Mouse (Mus musculus) colon, adult 2 months (tissue): ENCODE data around the gene Vmn2r58. TPM values are rescaled to one million over a fixed set of nuclear protein-coding genes. Genes with fewer than 3 reads are reported as not detected.

Experiments used
- polyA plus RNA-seq: library from polyadenylated mRNA; depleted of rRNA; stranded (reverse); fragments of >200 nt; gene quantifications from 2 replicates; pipeline ENCODE4 v1.2.3, GENCODE M21; 2012; rRNA removed

Vmn2r58 gene
- polyA plus RNA-seq, result not detected in 2 replicates

GRCm38 (mm10) chr7:41872612-41873011, at the start of gene Vmn2r58:
Gene Vmn2r58 (minus strand): TSS chr7:41872712.

Other genes starting within 250 kb of the Vmn2r58 start
- 0.24 and 0.34 TPM in 2 replicates for gene Zfp788, start 239.5 kb downstream of the Vmn2r58 start, polyA plus RNA-seq
- not detected in 2 replicates for gene Vmn2r59, start 186.3 kb upstream of the Vmn2r58 start, polyA plus RNA-seq
- 0.01 TPM in 1 of 2 replicates, not detected in the other for gene Vmn2r60, start 235.1 kb upstream of the Vmn2r58 start, polyA plus RNA-seq